Mouse (Mus musculus) megakaryocyte, adult 5-6 weeks (primary cell): Measurements from ENCODE around the gene Slamf9. TPM values are rescaled to one million over a fixed set of nuclear protein-coding genes. Genes with fewer than 3 reads are reported as not detected.

Experiments
- ATAC-seq: 2 replicates; pipeline ENCODE4 v1.8.0; 2016; ENCODE audit warnings: mild to moderate bottlenecking, inconsistent platforms; ENCODE audit not compliant: poor library complexity, severe bottlenecking
- total RNA-seq, 2 experiments: library from RNA; stranded (forward) in 1 of 2; stranded (reverse) in 1 of 2; fragments of 153-499, 151-499 nt in 1 of 2; fragments of 221-1000, 200-1000 nt in 1 of 2; gene quantifications; 2 replicates each; pipeline versions ENCODE4 v1.2.3 to v1.2.4; 2015 to 2017

The Slamf9 gene
- total RNA-seq, 2 experiments from 2014 or later: 0.11 to 2.3 TPM

- ATAC-seq: no peak
These were observed 17.1 kb upstream of the Slamf9 start for GRCm38 (mm10) chr1:172458041-172458440.

GRCm38 (mm10) chr1:172461602-172462001, 13.6 kb upstream of the Slamf9 start:
- ATAC-seq: no peak

- no peak for ATAC-seq
These were observed 12.6 kb upstream of the Slamf9 start for GRCm38 (mm10) chr1:172462534-172462933.

- ATAC-seq: no peak
These were observed 11.5 kb upstream of the Slamf9 start for GRCm38 (mm10) chr1:172463387-172464333.

- ATAC-seq: no peak
These were observed 6.8 kb upstream of the Slamf9 start for GRCm38 (mm10) chr1:172468301-172468877.

GRCm38 (mm10) chr1:172469373-172469772, 5.8 kb upstream of the Slamf9 start:
- ATAC-seq: no peak

- no peak for ATAC-seq
These were observed 5.2 kb upstream of the Slamf9 start for GRCm38 (mm10) chr1:172469810-172470448.

GRCm38 (mm10) chr1:172472909-172473308, 2.2 kb upstream of the Slamf9 start:
- ATAC-seq: no peak

- no peak for ATAC-seq
These were observed 962 bp upstream of the Slamf9 start for GRCm38 (mm10) chr1:172474196-172474595.

GRCm38 (mm10) chr1:172478020-172478419, 2.9 kb downstream of the Slamf9 start:
- peak; percentile 44 for ATAC-seq

GRCm38 (mm10) chr1:172480376-172480775, 5.2 kb downstream of the Slamf9 start:
- ATAC-seq: no peak

- peak; percentile 16; the same call in 1 of the 2 replicates for ATAC-seq
These were observed 6.0 kb downstream of the Slamf9 start for GRCm38 (mm10) chr1:172481111-172481510.

- ATAC-seq: peak; percentile 79
These were observed 6.6 kb downstream of the Slamf9 start, which contains the start of gene Igsf9 for GRCm38 (mm10) chr1:172481540-172482280. Gene Igsf9, plus strand, starts transcription at chr1:172481788.

- ATAC-seq: no peak
These were observed 7.6 kb downstream of the Slamf9 start for GRCm38 (mm10) chr1:172482518-172483360.

GRCm38 (mm10) chr1:172483361-172483660, 8.2 kb downstream of the Slamf9 start:
- ATAC-seq: no peak

- ATAC-seq: no peak
These were observed 9.1 kb downstream of the Slamf9 start for GRCm38 (mm10) chr1:172484236-172484635.

GRCm38 (mm10) chr1:172484671-172485070, 9.5 kb downstream of the Slamf9 start:
- ATAC-seq: no peak

GRCm38 (mm10) chr1:172485821-172486220, 10.7 kb downstream of the Slamf9 start:
- no peak for ATAC-seq

- ATAC-seq: no peak
These were observed 11.1 kb downstream of the Slamf9 start for GRCm38 (mm10) chr1:172486236-172486635.

- no peak for ATAC-seq
These were observed 11.5 kb downstream of the Slamf9 start for GRCm38 (mm10) chr1:172486651-172487050.
